In genomic region chr6:135417459-135417858, GRCm38 (mm10) we compare ENCODE assay signal across 9 mouse cellular contexts. TPM values are rescaled to one million over a fixed set of nuclear protein-coding genes. Genes with fewer than 3 reads are reported as not detected.
DNase-seq lines count a peak whose midpoint lies in the region; ATAC-seq and TF ChIP-seq lines count a peak whose summit lies in the region.
"Had no signal": no experiment of that assay in that cellular context is flagged by ENCODE, and none has a peak within 500 bp of the region (broad histone marks: within the 10 kb centered on the region; RNA-seq: fewer than 3 reads in every experiment).

No protein-coding gene starts in this region.

- H3K9ac ChIP-seq in liver, embryonic 12.5 days: no peak overlapping the region

- H3K27ac ChIP-seq in liver, embryonic 12.5 days: no peak overlapping the region
- no peak overlapping the region for H3K27ac ChIP-seq in left cerebral cortex, adult 2 months

- DNase-seq in liver (peak; percentile 43), NIH3T3 (ENCODE audit: low read depth) (peak; percentile 36)
- peak; percentile 18 for DNase-seq in cerebellum, adult 11 months
- DNase-seq in frontal cortex, postnatal 14 days (ENCODE audit: low spot score in 2 of 2): peak; percentile 34 to 60
- DNase-seq in left cerebral cortex, adult 2 months (ENCODE audit: extremely low spot score in 1 of 2, low spot score in 2 of 2): peak; percentile 62 to 86
- DNase-seq in natural killer cell, adult 2 months (ENCODE audit: low spot score in 2 of 2): peak; percentile 17 to 51

- no peak overlapping the region for H3K4me2 ChIP-seq in liver, embryonic 12.5 days

- ATAC-seq in liver, embryonic 12.5 days: no peak
- ATAC-seq in erythroid progenitor cell, adult 5-6 weeks (replicated peaks; ENCODE audit: low FRiP score, poor library complexity, severe bottlenecking): no peak

- TF ChIP-seq CTCF in left cerebral cortex, adult 2 months (IDR thresholded peaks at IDR 0.05): peak; percentile 95

- H3K4me3 ChIP-seq in liver, embryonic 12.5 days: no peak overlapping the region
- H3K4me3 ChIP-seq in left cerebral cortex, adult 2 months: no peak overlapping the region
- H3K4me3 ChIP-seq: myocyte had no signal

- no peaks in the 10 kb centered on the region for H3K36me3 ChIP-seq in liver, embryonic 12.5 days

- intact Hi-C loops in left cerebral cortex, adult 2 months (cut with DNase I): loop anchor here (5.0 to 10.0 kb wide), 3 partner anchors 407 to 935 kb away; partner anchors contain the start of gene Grin2b

- no peaks in the 10 kb centered on the region for H3K4me1 ChIP-seq in liver, embryonic 12.5 days

- 18% methylated on average over 5 of the region's 5 CpGs for WGBS in liver, embryonic 12.5 days (ENCODE audit: insufficient replicate concordance)

- H3K27me3 ChIP-seq in liver, embryonic 12.5 days (replicated peaks): no peaks in the 10 kb centered on the region

- no peaks in the 10 kb centered on the region for H3K9me3 ChIP-seq in liver, embryonic 12.5 days (replicated peaks)

RNA-seq across cellular contexts. Expression of gene Emp1, which starts 55.1 kb away (rescaled TPM):
- 0.74 and 0.99 TPM in 2 replicates for polyA plus RNA-seq in liver, embryonic 12.5 days (2016; fragmentation: Nextera tagmentation; extraction: Ambion mirVana)
- 1 to 10 TPM; 2.6 TPM for total RNA-seq in left cerebral cortex, adult 2 months (2021)
- total RNA-seq in erythroid progenitor cell, adult 5-6 weeks (2015; ENCODE audit: low replicate concordance): 3.2 TPM in 1 of 2 replicates, not detected in the other
- 0.77 and 2.0 TPM in 2 replicates for total RNA-seq in erythroid progenitor cell, adult 5-6 weeks (2017; ENCODE audit: low replicate concordance)

Comparison
In these comparisons a context has a peak if more than half of its experiments do, and no peak if none do; other contexts are left out.
1. DNase-seq: peak in every context shown above with its lines; median percentile 74 in left cerebral cortex, adult 2 months; 47 in frontal cortex, postnatal 14 days; 43 in liver; 36 in NIH3T3; 34 in natural killer cell, adult 2 months; 18 in cerebellum, adult 11 months.